In genomic region chr16:30749841-30750240, GRCm38 (mm10) we compare ENCODE assay signal across 15 mouse cellular contexts.
A peak's percentile ranks its signal among the peaks of the same experiment; 100 is the strongest.
DNase-seq lines count a peak whose midpoint lies in the region; ATAC-seq lines count a peak whose summit lies in the region.
"Had no signal": no experiment of that assay in that cellular context is flagged by ENCODE, and none has a peak within 500 bp of the region (broad histone marks: within the 10 kb centered on the region; RNA-seq: fewer than 3 reads in every experiment).

No protein-coding gene starts in this region.

- peak; percentile 77 for ATAC-seq in cerebellum, adult (ENCODE audit: insufficient number of reproducible peaks, low FRiP score, low TSS enrichment)
- ATAC-seq: forebrain, postnatal 0 days; hindbrain, postnatal 0 days had no signal

- DNase-seq in cerebellum, postnatal 4 days (ENCODE audit: low spot score in 2 of 2), result no peak
- DNase-seq in adrenal gland, postnatal 25 days, result peak; percentile 17
- DNase-seq in cerebellum, adult 8-10 months, result peak; percentile 47
- DNase-seq in gastrocnemius, postnatal 25 days, result no peak
- no peak for DNase-seq in embryo, embryonic 10.5 days (ENCODE audit: low spot score)
- no peak for DNase-seq in right cerebral cortex, postnatal 14 days
- DNase-seq: forebrain, postnatal 0 days; heart, adult 18-20 months; kidney, adult 11 months; lung, adult 2 months; lung, postnatal 36 days; spleen, adult 18-20 months; thymus, postnatal 25 days had no signal

Comparison
In these comparisons a context has a peak if more than half of its experiments do, and no peak if none do; other contexts are left out.
1. DNase-seq: peak in adrenal gland, postnatal 25 days (single experiment) and cerebellum, adult 8-10 months (single experiment); none in cerebellum, postnatal 4 days (0 of 2), gastrocnemius, postnatal 25 days (single experiment), embryo, embryonic 10.5 days (single experiment) and right cerebral cortex, postnatal 14 days (single experiment).